Mouse (Mus musculus) forebrain, embryonic 11.5 days (tissue): Measurements from ENCODE around the gene Chst8. TPM values are rescaled to one million over a fixed set of nuclear protein-coding genes. Genes with fewer than 3 reads are reported as not detected.

ENCODE experiments used
- ATAC-seq: fragments of 200-750 bp; cut with Nextera tagmentation; replicated peaks from 2 replicates; pipeline ENCODE4 v1.8.0; 2017; ENCODE audit warnings: moderate TSS enrichment; ENCODE audit not compliant: low FRiP score
- DNase-seq: peaks from one replicate; pipeline ENCODE4 v3.0.0-alpha.2; 2017; ENCODE audit warnings: low spot score
- H3K27ac ChIP-seq: fragments of 300-500 bp; sonication (generic); 2 replicates; pipeline ENCODE4 v1.5.1; 2014; ENCODE audit warnings: low read depth, low read length
- H3K27me3 ChIP-seq: fragments of 300-500 bp; sonication (generic); 2 replicates; pipeline ENCODE4 v1.6.1; 2014; ENCODE audit warnings: mild to moderate bottlenecking, low read length, mixed read lengths; ENCODE audit not compliant: control insufficient read depth, insufficient read depth
- H3K36me3 ChIP-seq: fragments of 300-500 bp; sonication (generic); 2 replicates; pipeline ENCODE4 v1.6.1; 2014; ENCODE audit warnings: mild to moderate bottlenecking, low read length, moderate library complexity, mixed read lengths; ENCODE audit not compliant: control insufficient read depth, insufficient read depth
- H3K4me1 ChIP-seq: fragments of 300-500 bp; sonication (generic); replicated peaks from 2 replicates; pipeline ENCODE4 v1.6.1; 2014; ENCODE audit warnings: low read length, mixed read lengths; ENCODE audit not compliant: control insufficient read depth, insufficient read depth
- H3K4me2 ChIP-seq: fragments of 300-500 bp; sonication (generic); 2 replicates; pipeline ENCODE4 v1.6.1; 2014; ENCODE audit warnings: low read depth, mild to moderate bottlenecking, low read length, moderate library complexity, mixed read lengths; ENCODE audit not compliant: severe bottlenecking
- H3K4me3 ChIP-seq: fragments of 300-500 bp; sonication (generic); 2 replicates; pipeline ENCODE4 v1.5.1; 2014; ENCODE audit warnings: low read depth, low read length
- H3K9ac ChIP-seq: fragments of 300-500 bp; sonication (generic); 2 replicates; pipeline ENCODE4 v1.6.1; 2014; ENCODE audit warnings: low read length
- H3K9me3 ChIP-seq: fragments of 300-500 bp; sonication (generic); 2 replicates; pipeline ENCODE4 v1.6.1; 2016; ENCODE audit warnings: low read length, mixed read lengths; ENCODE audit not compliant: control insufficient read depth
- WGBS: fragments of 180-500 bp; shearing (Covaris S2); extraction: QIAGEN DNeasy Blood & Tissue Kit; methylation state at CpG from one replicate; pipeline ENCODE4 v1.1.7; 2014; 5-methylcytosine and 5-hydroxymethylcytosine counted together
- polyA plus RNA-seq: library from polyadenylated mRNA; unstranded; fragments of >200 nt; fragmentation: Nextera tagmentation; extraction: Ambion mirVana; gene quantifications from 2 replicates; pipeline ENCODE4 v1.2.1, GENCODE M21; 2014

Chst8 gene
- polyA plus RNA-seq, 1 experiment from 2014 or later: 11.4 TPM

DNA sequence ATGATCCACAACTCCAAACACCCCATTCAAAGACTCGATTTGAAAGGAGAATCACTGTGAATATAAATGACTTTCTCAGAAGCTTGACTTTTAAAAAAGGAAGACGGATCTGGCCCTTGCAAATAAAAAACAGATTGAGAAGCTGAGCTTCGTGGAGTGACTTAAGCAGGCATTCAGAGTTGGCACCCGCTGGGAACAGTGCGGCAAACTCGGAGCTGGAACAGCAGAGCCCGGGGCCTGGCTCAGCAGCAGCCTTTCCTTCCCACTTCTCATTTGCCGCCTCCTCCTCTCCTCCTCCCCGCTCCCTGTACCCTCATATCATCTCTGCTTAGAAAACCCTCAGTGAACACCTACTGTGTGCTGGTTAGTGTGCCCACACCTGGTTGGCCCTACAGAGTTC lies 34.1 kb downstream of the Chst8 start:
- no peak overlapping the region for H3K27ac ChIP-seq
- no peaks in the 10 kb centered on the region for H3K36me3 ChIP-seq
- no peak overlapping the region for H3K4me3 ChIP-seq
- peaks cover 10% of the 10 kb centered on the region; the same call in 1 of the 2 replicates for H3K4me1 ChIP-seq
- ATAC-seq (no peak), DNase-seq (peak; percentile 50)
- no peaks in the 10 kb centered on the region for H3K27me3 ChIP-seq
- H3K9me3 ChIP-seq: no peaks in the 10 kb centered on the region
- no peak overlapping the region for H3K4me2 ChIP-seq
- 17% methylated on average over 9 of the region's 9 CpGs for WGBS
- no peak overlapping the region for H3K9ac ChIP-seq

DNA sequence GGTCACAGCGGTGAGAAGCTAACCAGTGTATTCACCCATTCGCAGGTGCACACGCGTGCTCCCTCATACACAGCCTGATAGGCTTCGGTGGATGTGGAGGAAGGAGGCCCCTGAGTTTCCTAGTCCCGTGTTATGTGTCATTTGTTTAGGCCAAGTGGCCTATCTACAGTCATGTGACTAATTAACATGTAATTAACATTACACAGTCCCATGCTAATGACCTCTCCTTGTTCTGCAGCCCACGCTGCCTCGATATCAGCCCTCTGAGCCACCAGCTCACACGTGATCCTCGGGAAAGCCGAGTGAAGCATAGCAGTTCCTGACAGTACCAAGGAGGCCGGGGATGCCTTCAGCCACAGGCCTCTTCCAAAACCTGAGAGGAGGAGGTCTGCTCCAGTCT lies 36.9 kb downstream of the Chst8 start:
- Histone ChIP-seq H3K36me3 (no peaks in the 10 kb centered on the region), H3K27ac (no peak overlapping the region), H3K4me1 (peaks cover 12% of the 10 kb centered on the region; the same call in 1 of the 2 replicates), H3K9me3 (no peaks in the 10 kb centered on the region), H3K4me3 (no peak overlapping the region), H3K27me3 (no peaks in the 10 kb centered on the region), H3K4me2 (no peak overlapping the region), H3K9ac (no peak overlapping the region)
- DNase-seq (peak; percentile 50), ATAC-seq (peak; percentile 74; the same call in 1 of the 2 replicates)
- WGBS: 67% methylated on average over 12 of the region's 12 CpGs

DNA sequence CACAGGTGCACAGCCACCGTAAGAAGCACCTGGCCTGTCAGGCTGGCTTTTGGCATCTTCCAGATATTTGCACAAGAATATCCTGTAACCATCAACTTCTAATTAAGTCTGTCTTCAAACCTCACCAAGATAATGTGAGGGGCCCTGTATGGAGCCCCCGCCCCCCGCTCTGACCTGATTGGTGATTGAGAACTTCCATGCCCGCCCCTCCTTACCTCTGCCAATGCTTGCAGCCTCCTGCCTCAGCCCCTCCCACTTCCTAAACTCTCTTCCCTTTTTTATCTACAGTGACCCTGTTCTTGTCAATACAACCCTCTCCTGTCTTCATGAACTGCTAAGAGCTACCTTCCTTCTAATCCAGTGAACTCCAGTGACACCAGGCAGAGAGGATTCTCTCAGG lies 37.6 kb downstream of the Chst8 start:
- H3K27ac ChIP-seq: no peak overlapping the region
- peaks cover 12% of the 10 kb centered on the region; the same call in 1 of the 2 replicates for H3K4me1 ChIP-seq
- no peak overlapping the region for H3K4me2 ChIP-seq

DNA sequence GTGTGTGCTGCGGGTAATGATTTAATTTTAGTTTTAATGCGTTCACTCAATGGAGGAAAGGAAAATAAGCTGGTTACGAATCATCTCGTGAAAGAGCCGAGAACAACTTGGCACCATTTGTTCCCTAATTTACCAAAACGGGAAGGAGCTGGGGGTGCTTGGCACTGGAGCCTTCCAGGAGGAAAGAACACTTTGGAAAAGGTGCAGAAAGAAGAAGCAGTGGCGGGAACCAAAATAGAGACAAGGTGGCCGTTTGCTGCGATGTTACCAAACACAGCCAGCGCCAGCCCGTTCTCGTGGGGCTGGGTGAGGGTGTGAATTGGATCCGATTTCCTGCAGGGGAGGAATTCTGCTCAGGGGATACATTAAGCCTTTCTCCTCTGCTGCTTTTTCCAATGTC lies 38.5 kb downstream of the Chst8 start:
- Histone ChIP-seq H3K27me3 (no peaks in the 10 kb centered on the region), H3K27ac (peak overlapping the region; percentile 63), H3K36me3 (no peaks in the 10 kb centered on the region), H3K4me2 (no peak overlapping the region; the same call in 1 of the 2 replicates), H3K9me3 (no peaks in the 10 kb centered on the region), H3K4me1 (peaks cover 12% of the 10 kb centered on the region; the same call in 1 of the 2 replicates), H3K9ac (no peak overlapping the region), H3K4me3 (no peak overlapping the region)
- DNase-seq: no peak
- no peak for ATAC-seq
- 44% methylated on average over 13 of the region's 13 CpGs for WGBS

More for the DNA sequence above, 37.6 kb downstream of the Chst8 start:
- no peak overlapping the region for H3K4me3 ChIP-seq
- no peaks in the 10 kb centered on the region for H3K9me3 ChIP-seq
- ATAC-seq (no peak), DNase-seq (no peak)
- H3K27me3 ChIP-seq: no peaks in the 10 kb centered on the region
- no peaks in the 10 kb centered on the region for H3K36me3 ChIP-seq
- 80% methylated on average over 4 of the region's 4 CpGs for WGBS
- H3K9ac ChIP-seq: no peak overlapping the region

DNA sequence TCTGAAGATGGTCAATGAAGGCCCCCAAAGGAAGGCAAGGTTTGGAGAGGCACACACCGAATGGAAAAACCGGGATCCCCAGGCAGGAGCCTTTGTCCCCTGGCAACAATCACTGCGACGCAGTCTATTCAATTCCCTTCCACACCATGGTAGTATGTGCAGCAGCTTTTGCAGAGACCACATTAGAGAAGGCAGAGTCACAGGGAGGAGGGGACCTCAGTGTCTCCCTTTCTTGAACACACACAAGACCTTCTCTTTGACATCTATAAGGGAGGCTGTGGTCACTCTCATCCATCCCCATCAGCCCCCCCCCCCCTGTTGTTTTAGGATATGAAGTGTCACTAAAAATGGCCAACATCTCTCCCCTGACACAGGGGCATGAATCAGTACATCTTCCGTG lies 39.2 kb downstream of the Chst8 start:
- ATAC-seq (no peak), DNase-seq (peak; percentile 50)
- Histone ChIP-seq H3K4me1 (peaks cover 12% of the 10 kb centered on the region; the same call in 1 of the 2 replicates), H3K9ac (no peak overlapping the region), H3K4me3 (no peak overlapping the region), H3K27me3 (no peaks in the 10 kb centered on the region), H3K36me3 (no peaks in the 10 kb centered on the region), H3K27ac (peak overlapping the region; percentile 14; the same call in 1 of the 2 replicates), H3K9me3 (no peaks in the 10 kb centered on the region), H3K4me2 (no peak overlapping the region)
- WGBS: 64% methylated on average over 5 of the region's 5 CpGs

DNA sequence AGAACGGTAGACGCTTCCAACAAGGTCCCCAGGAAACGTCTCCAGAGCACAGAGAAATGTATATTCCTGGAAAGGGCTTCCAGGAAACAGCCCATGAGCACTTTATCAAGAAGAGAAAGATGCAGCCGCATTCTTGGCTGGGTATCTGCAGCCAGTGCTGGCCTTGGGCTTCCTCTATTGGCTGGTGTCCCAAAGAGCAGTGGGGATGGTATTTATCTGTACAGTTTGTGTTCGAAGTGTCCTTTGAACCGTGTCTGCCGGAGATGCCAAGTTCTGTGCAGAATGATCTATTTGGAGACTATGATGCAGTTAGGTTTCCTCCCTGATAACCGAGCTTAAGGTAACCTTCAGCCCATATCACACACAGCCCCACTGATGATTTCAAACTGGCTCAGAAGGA lies 43.0 kb downstream of the Chst8 start:
- no peaks in the 10 kb centered on the region for H3K27me3 ChIP-seq
- no peaks in the 10 kb centered on the region for H3K36me3 ChIP-seq
- H3K27ac ChIP-seq: no peak overlapping the region
- peak; percentile 35 for DNase-seq
- 91% methylated on average over 8 of the region's 8 CpGs for WGBS
- H3K4me3 ChIP-seq: no peak overlapping the region
- H3K9ac ChIP-seq: no peak overlapping the region
- peaks cover 5% of the 10 kb centered on the region; the same call in 1 of the 2 replicates for H3K4me1 ChIP-seq
- no peaks in the 10 kb centered on the region for H3K9me3 ChIP-seq
- no peak for ATAC-seq
- H3K4me2 ChIP-seq: no peak overlapping the region

DNA sequence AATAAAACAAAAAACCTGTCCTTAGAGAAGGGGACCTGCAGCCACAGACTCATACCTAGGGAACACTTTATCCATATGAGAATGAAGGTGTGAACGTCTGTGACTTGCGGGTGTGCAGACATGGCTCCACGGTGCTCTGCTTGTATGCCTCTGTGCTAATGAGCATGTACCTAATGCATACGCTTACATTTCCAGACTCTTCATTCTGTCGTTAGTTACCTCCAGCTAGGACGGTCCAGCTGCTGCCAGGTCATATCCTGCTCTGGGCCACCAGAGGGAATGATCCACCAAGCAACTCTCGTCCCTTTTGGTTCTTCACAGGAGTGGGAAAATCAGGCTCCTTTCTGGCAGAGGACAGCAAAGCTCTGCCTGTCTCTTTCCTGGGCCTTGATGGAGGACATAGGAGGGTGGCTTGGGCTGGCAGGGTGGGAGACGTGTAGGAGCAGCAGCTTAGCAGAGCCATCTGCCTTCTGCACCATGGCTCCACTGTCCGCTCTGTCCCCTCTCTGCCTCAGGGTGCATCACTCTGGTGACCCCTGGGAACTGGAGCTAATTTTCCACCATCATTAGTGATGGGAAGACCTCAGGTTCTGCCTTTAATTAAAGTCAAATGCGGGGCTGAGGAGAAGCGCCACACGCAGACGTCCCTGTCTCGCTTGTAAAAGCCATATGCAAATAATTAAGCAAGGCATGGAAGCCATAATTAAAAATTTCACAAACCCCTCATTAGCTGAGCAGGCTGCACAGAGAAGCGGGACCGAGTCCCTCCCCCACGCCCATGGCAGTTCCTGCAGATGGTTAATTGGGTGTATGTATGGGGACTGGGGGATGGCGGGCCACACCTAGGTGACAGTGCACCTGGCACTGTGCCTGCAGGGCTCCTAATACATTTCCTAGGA lies 48.0 kb downstream of the Chst8 start:
- WGBS: 62% methylated on average over 18 of the region's 18 CpGs
- ATAC-seq (peak; percentile 88), DNase-seq (peak; percentile 82)
- H3K9me3 ChIP-seq: no peaks in the 10 kb centered on the region
- H3K4me1 ChIP-seq: peaks cover 6% of the 10 kb centered on the region; the same call in 1 of the 2 replicates
- H3K27me3 ChIP-seq: no peaks in the 10 kb centered on the region
- no peak overlapping the region for H3K9ac ChIP-seq
- peak overlapping the region; percentile 73 for H3K27ac ChIP-seq
- no peak overlapping the region for H3K4me2 ChIP-seq
- no peaks in the 10 kb centered on the region for H3K36me3 ChIP-seq
- H3K4me3 ChIP-seq: no peak overlapping the region

DNA sequence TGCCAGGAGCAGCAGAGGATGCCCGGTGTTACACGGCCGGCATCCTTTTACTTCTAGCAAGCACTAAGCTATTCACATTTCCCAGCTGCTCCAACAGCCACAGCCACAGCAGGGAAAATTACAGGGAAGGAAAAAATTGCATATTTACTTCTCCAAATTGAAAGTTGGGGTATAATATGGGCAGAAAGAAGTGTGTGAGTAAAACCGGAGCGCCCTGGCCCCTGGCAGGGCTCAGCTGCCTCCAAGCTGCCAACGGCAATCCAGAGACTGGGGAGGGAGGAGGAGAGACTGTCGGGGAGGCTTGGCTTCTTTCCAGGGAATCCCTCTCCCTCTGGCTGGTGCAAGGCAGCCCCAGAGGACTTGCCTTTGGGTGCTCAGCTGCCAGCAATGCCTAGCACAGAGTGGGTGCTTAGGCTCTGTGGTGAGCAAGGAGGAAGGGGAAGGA lies 53.1 kb downstream of the Chst8 start:
- ATAC-seq (no peak), DNase-seq (no peak)
- Histone ChIP-seq H3K27me3 (no peaks in the 10 kb centered on the region), H3K27ac (no peak overlapping the region), H3K9ac (no peak overlapping the region), H3K9me3 (no peaks in the 10 kb centered on the region; the same call in 1 of the 2 replicates), H3K36me3 (no peaks in the 10 kb centered on the region), H3K4me3 (no peak overlapping the region), H3K4me1 (peaks cover 2% of the 10 kb centered on the region; the same call in 1 of the 2 replicates), H3K4me2 (no peak overlapping the region)
- 73% methylated on average over 7 of the region's 7 CpGs for WGBS
